Mouse (Mus musculus) forebrain, embryonic 14.5 days (tissue): ENCODE measurements at regions not wholly inside any gene's neighbourhood (a gene's known extent, or its start where the extent isn't known, plus 50 kb on each side); places are given as distances from the start of the nearest gene placed in this dataset.

Experiments
- ATAC-seq: fragments of 200-750 bp; cut with Nextera tagmentation; 2 replicates; pipeline ENCODE4 v1.8.0; 2017; ENCODE audit warnings: mild to moderate bottlenecking, moderate library complexity
- DNase-seq: peaks from one replicate; pipeline ENCODE4 v3.0.0-alpha.2; 2015; ENCODE audit warnings: low spot score
- H3K27ac ChIP-seq: fragments of 300-500 bp; sonication (generic); 2 replicates; pipeline ENCODE4 v1.5.1; 2014; ENCODE audit warnings: low read depth, mild to moderate bottlenecking, control low read depth, low read length, moderate library complexity
- H3K27me3 ChIP-seq: fragments of 300-500 bp; sonication (generic); replicated peaks from 2 replicates; pipeline ENCODE4 v1.6.1; 2014; ENCODE audit warnings: low read length, control low read depth, mixed read lengths; ENCODE audit not compliant: control insufficient read depth, insufficient read depth
- H3K36me3 ChIP-seq: fragments of 300-500 bp; sonication (generic); 2 replicates; pipeline ENCODE4 v1.6.1; 2014; ENCODE audit warnings: low read length, control low read depth; ENCODE audit not compliant: control insufficient read depth, insufficient read depth
- H3K4me1 ChIP-seq: fragments of 300-500 bp; sonication (generic); 2 replicates; pipeline ENCODE4 v1.6.1; 2014; ENCODE audit warnings: antibody characterized with exemption, low read length, control low read depth; ENCODE audit not compliant: control insufficient read depth, insufficient read depth
- H3K4me2 ChIP-seq: fragments of 300-500 bp; sonication (generic); 2 replicates; pipeline ENCODE4 v1.6.1; 2014; ENCODE audit warnings: mild to moderate bottlenecking, control low read depth, low read length
- H3K4me3 ChIP-seq: fragments of 300-500 bp; sonication (generic); 2 replicates; pipeline ENCODE4 v1.5.1; 2014; ENCODE audit warnings: low read depth, low read length, control low read depth
- H3K9ac ChIP-seq: fragments of 300-500 bp; sonication (generic); 2 replicates; pipeline ENCODE4 v1.6.1; 2014; ENCODE audit warnings: mild to moderate bottlenecking, low read length, control low read depth, moderate library complexity
- H3K9me3 ChIP-seq: fragments of 300-500 bp; sonication (generic); replicated peaks from 2 replicates; pipeline ENCODE4 v1.6.1; 2016; ENCODE audit warnings: low read length, control low read depth, mixed read lengths; ENCODE audit not compliant: control insufficient read depth
- WGBS: fragments of 180-500 bp; shearing (Covaris S2); extraction: QIAGEN DNeasy Blood & Tissue Kit; methylation state at CpG from one replicate; pipeline ENCODE4 v1.1.7; 2014; 5-methylcytosine and 5-hydroxymethylcytosine counted together

DNA sequence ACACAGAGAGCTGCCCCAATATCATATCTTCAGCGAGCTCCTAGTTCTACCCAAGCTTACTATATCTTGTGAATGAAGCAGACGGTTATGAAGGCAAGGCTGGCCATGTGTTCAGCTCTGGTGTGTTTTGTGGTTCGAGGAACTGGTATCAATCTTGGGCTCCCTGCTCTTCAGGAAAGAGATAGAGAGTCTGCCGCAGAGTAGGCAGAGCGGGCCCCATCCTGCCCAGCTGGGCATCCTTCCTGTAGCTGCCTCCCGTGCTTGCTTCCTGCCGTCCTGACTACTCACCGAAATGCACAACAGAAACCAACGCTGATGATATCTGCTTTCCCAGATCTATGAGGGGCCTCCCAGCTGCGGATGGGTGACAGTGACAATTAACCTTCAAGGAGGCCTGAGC, 60.3 kb downstream of the Snrpe start:
- Histone ChIP-seq H3K4me3 (no peak overlapping the region), H3K27ac (no peak overlapping the region), H3K27me3 (no peaks in the 10 kb centered on the region), H3K4me2 (no peak overlapping the region), H3K9me3 (no peaks in the 10 kb centered on the region), H3K9ac (no peak overlapping the region), H3K4me1 (no peaks in the 10 kb centered on the region), H3K36me3 (no peaks in the 10 kb centered on the region)
- ATAC-seq (no peak), DNase-seq (no peak)
- WGBS = 91% methylated on average over 10 of the region's 10 CpGs

- no peak overlapping the region for H3K4me3 ChIP-seq
- no peaks in the 10 kb centered on the region for H3K27me3 ChIP-seq
- no peak overlapping the region for H3K27ac ChIP-seq
- 19% methylated on average over 2 of the region's 2 CpGs for WGBS
- no peaks in the 10 kb centered on the region for H3K36me3 ChIP-seq
- no peak for ATAC-seq
- H3K9ac ChIP-seq = no peak overlapping the region
- no peaks in the 10 kb centered on the region for H3K9me3 ChIP-seq
- no peak overlapping the region for H3K4me2 ChIP-seq
- peak; percentile 19 for DNase-seq
- no peaks in the 10 kb centered on the region for H3K4me1 ChIP-seq
Observed at GRCm38 (mm10) chr1:133548971-133549370, 61.1 kb downstream of the Snrpe start.

GRCm38 (mm10) chr1:133547541-133547940, 62.5 kb downstream of the Snrpe start:
- Histone ChIP-seq H3K4me2 (no peak overlapping the region), H3K27ac (no peak overlapping the region), H3K4me3 (no peak overlapping the region), H3K9me3 (no peaks in the 10 kb centered on the region), H3K9ac (no peak overlapping the region), H3K27me3 (no peaks in the 10 kb centered on the region), H3K4me1 (no peaks in the 10 kb centered on the region), H3K36me3 (no peaks in the 10 kb centered on the region)
- DNase-seq (no peak), ATAC-seq (no peak)
- WGBS = 82% methylated on average over 3 of the region's 3 CpGs

GRCm38 (mm10) chr1:133544996-133545395, 65.1 kb downstream of the Snrpe start:
- Histone ChIP-seq H3K27me3 (no peaks in the 10 kb centered on the region), H3K4me3 (no peak overlapping the region), H3K4me1 (no peaks in the 10 kb centered on the region), H3K36me3 (no peaks in the 10 kb centered on the region), H3K4me2 (no peak overlapping the region), H3K9ac (no peak overlapping the region), H3K27ac (no peak overlapping the region), H3K9me3 (no peaks in the 10 kb centered on the region)
- WGBS = 95% methylated on average over 9 of the region's 9 CpGs
- DNase-seq (no peak), ATAC-seq (no peak)

DNA sequence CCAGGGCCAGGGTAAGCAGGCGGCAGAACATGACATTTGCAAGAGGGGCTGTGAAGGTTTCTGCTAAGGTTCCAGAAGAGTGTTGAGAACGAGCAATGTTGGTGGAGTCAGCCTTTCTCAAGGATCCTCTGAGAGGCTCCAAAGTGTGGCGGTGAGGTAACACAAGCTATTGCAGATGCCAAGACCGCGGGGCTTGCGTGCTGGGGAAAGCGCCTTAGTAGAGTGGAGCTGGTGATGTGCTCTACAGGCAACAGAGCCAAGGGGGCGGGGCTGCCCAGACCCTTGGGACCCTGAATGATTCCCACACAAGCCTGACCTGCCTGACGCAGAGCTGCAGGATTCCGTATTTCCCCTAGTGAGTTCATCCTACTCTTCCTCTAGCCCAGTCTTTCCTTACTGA, 66.3 kb downstream of the Snrpe start:
- H3K9ac ChIP-seq = no peak overlapping the region
- H3K27me3 ChIP-seq = no peaks in the 10 kb centered on the region
- H3K4me3 ChIP-seq = no peak overlapping the region
- WGBS = 92% methylated on average over 10 of the region's 10 CpGs
- H3K4me1 ChIP-seq = no peaks in the 10 kb centered on the region
- H3K27ac ChIP-seq = no peak overlapping the region
- no peak overlapping the region for H3K4me2 ChIP-seq
- ATAC-seq (no peak), DNase-seq (no peak)
- H3K9me3 ChIP-seq = no peaks in the 10 kb centered on the region
- no peaks in the 10 kb centered on the region for H3K36me3 ChIP-seq

DNA sequence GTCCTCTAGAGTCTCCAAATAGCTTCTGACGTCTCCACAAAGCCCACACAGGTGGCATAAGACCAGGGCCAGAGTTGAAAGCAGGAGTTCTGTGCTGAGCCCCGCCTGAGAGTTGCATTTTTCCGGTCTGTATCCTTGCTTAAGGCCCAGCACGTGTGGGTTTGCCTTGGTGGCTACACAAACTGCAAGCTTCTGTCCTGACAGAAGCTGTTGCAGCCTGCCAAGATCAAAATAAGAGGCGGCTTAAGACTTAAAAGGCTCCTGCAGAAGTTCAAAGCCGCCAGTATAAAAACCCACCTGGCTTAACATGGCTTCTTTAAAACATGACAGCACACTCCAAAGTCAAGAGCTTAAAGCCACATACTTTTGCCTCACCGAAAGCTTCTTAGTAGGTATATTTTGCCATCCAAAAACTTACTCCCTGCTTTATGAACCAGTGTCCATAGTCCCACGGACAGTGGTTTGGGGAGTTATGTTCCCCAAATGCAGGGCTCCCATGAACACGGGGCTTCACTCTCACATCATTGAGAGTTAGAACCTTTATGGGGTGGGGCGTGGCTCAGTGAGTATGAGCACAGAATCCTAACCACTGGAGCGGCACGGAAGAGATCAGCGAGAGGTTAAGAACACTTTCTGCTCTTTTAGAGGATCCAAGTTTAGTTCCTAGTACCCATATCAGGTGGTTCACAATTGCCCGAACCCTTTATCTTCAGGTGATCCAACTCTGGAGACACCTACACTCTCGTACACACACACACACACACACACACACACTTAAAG, 67.9 kb downstream of the Snrpe start:
- 81% methylated on average over 15 of the region's 15 CpGs for WGBS

GRCm38 (mm10) chr1:133530698-133531097, 79.4 kb downstream of the Snrpe start:
- no peak for ATAC-seq
- no peaks in the 10 kb centered on the region for H3K4me1 ChIP-seq
- DNase-seq = no peak

More for the DNA sequence above, 67.9 kb downstream of the Snrpe start:
- Histone ChIP-seq H3K4me3 (no peak overlapping the region), H3K36me3 (no peaks in the 10 kb centered on the region), H3K4me1 (no peaks in the 10 kb centered on the region), H3K27ac (no peak overlapping the region), H3K4me2 (no peak overlapping the region), H3K27me3 (no peaks in the 10 kb centered on the region), H3K9me3 (no peaks in the 10 kb centered on the region), H3K9ac (no peak overlapping the region)
- ATAC-seq (no peak), DNase-seq (no peak)

GRCm38 (mm10) chr1:133529817-133530216, 80.3 kb downstream of the Snrpe start:
- H3K4me3 ChIP-seq = no peak overlapping the region
- H3K36me3 ChIP-seq = no peaks in the 10 kb centered on the region
- no peaks in the 10 kb centered on the region for H3K27me3 ChIP-seq
- 91% methylated on average over 10 of the region's 10 CpGs for WGBS
- H3K9ac ChIP-seq = no peak overlapping the region
- DNase-seq (no peak), ATAC-seq (no peak)
- H3K4me2 ChIP-seq = no peak overlapping the region
- H3K9me3 ChIP-seq = no peaks in the 10 kb centered on the region
- H3K27ac ChIP-seq = no peak overlapping the region
- H3K4me1 ChIP-seq = no peaks in the 10 kb centered on the region

More at GRCm38 (mm10) chr1:133530698-133531097, 79.4 kb downstream of the Snrpe start:
- no peaks in the 10 kb centered on the region for H3K9me3 ChIP-seq
- no peaks in the 10 kb centered on the region for H3K36me3 ChIP-seq
- H3K9ac ChIP-seq = no peak overlapping the region
- no peak overlapping the region for H3K4me3 ChIP-seq
- H3K27ac ChIP-seq = no peak overlapping the region
- no peak overlapping the region for H3K4me2 ChIP-seq
- H3K27me3 ChIP-seq = no peaks in the 10 kb centered on the region

DNA sequence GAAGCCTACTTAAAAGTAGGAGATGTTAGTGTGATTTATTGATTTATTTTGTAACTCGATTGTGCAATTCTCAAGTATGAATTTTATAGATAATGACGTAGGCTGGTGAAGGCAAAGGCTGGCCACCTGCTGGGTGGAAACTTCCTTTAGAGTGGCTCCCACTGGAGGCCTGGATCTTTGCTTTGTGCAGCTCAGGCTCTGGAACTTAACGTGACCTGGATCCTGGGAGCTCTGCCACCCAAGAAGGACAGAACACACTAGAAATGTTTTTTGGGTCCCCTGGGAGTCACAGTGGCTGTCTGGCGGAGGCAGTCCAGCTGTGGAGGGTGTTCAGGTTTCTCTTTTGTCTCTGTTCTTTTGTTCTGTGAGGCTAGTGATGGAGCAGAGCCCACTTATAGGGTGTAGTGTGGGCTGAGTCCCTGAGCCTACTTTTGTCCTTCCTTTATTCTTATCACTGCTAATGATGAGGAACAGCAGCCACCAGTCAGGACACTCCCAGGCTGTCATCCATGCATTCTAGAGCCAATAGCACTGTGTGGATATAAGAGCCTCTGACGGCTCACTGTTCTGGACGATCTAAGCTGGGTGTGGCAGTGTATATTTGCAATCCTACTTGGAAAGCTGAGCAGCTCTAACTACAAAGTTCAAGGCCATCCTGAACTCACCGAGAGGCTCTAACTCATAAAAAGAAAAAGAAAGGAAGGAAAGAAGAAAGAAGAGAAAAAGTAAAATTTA, 82.3 kb downstream of the Snrpe start:
- no peak overlapping the region for H3K4me2 ChIP-seq
- H3K36me3 ChIP-seq = no peaks in the 10 kb centered on the region
- no peaks in the 10 kb centered on the region for H3K4me1 ChIP-seq
- no peak overlapping the region for H3K27ac ChIP-seq
- no peaks in the 10 kb centered on the region for H3K27me3 ChIP-seq
- no peak overlapping the region for H3K4me3 ChIP-seq
- H3K9ac ChIP-seq = no peak overlapping the region
- no peaks in the 10 kb centered on the region for H3K9me3 ChIP-seq
- no peak for DNase-seq
- no peak for ATAC-seq
- 70% methylated on average over 7 of the region's 7 CpGs for WGBS
